Mouse (Mus musculus) kidney, adult 11 months (tissue): ENCODE measurements around the gene Mrpl16.

Experiments
- DNase-seq: peaks from one replicate; pipeline ENCODE4 v3.0.0; 2022

Gene Mrpl16

DNA sequence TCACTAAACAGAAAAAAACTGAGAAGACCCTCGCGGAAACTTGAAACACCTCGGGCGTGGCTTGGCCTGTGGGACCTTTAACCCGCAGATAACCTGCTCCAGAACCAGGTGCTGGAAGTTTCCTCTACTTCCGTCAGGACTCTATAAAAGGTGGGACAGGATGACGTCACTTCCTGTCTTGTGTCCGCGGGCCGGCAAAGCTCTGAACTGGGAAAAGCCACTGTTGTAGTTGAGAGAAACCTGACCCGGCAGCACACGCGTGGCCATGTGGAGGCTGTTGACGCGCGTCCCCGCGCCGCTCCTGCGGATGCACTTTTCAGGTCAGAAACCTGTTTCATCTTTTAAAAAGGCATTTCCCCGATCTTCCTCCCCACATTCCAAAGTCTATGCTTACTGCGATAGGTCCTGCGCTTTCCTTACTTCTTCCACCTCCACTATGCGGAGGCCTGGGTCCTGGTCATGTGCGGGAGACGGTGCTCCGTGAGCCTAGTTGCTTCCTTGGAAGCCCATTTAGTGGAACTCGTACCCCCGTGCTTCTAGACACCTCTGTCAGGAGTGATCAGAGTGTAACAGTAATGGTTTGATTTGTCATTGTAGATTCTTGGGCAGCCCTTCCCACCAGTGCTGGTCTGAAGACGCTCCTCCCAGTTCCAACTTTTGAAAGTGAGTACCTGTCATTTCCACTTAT lies at the start of gene Mrpl16:
Mrpl16 (plus strand) TSS at position 187 of the 688 bp plus-strand sequence.
- peak; percentile 87 for DNase-seq

DNA sequence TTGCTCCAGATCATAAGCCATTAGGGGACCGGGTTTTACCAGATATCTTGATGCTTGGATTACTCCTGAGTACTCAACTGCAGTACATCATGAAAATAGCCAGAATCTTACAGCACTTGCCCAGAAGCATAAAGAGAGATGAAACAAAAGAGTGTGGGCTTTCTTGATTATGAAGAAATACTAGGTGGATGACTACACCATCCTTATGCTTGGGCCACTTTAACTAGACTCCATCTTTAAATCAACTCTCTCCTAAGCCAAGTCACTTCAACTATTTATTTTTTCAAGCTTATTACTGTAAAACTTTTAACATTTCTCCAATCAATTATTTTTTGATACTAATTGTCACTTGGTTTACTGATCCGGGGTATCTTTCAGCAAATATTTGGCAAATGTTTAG lies 46.3 kb upstream of the Mrpl16 start:
- no peak for DNase-seq

DNA sequence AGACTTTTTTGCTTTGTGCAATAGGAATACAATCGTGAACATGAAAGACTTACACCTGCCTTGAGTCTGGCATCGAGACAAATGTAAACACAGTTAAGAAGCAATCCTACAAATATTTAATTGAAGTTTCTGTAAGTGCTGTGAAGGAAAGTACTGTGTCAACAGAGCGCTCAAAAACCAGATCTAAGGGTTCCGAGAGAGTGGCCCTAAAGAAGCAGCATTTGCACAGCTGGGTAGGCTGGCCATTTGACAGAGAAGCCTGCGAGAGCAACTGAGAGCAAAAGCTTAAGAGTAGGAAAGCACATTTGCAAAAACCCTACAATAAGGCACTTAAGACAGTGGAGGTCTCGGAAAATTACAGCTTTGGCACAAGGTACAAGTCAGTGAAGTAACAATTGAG lies 45.9 kb upstream of the Mrpl16 start:
- no peak for DNase-seq

DNA sequence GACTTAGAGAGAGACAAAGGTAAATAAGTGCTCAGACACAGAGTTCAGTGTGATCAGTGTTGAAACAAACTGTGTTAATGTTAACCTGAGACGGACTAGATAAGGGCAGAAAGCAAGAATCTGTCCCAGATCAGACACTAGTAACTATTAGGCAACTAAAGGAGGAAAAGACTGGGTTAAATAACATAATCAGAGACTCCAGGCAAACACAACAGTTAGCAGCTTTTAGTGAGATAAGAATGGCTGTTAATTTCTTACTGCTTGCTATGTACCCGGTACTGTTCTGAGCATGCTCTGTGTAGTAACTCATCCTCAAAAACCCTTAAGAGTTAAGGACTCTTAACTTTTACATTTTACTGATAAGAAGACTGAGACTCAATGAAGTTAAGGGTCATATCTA lies 44.3 kb upstream of the Mrpl16 start:
- no peak for DNase-seq

DNA sequence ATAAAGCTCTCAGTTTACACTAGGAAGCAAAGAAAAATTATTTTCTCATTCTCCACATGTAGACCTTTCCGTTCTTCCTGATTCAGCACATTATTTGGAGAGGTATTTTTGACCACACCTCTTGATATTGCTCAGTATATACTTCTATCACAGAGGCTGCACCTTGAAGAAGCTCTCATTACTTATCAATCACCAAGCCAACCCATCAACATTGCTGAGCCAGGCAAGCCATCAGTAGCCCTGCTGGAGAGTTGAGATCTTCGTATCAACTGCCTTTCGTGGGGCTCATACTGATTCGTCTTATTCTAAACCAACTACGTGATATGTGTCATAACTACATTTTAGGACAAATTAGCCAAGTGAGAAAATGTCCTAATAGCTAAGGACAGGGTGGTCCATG lies 42.9 kb upstream of the Mrpl16 start:
- no peak for DNase-seq

DNA sequence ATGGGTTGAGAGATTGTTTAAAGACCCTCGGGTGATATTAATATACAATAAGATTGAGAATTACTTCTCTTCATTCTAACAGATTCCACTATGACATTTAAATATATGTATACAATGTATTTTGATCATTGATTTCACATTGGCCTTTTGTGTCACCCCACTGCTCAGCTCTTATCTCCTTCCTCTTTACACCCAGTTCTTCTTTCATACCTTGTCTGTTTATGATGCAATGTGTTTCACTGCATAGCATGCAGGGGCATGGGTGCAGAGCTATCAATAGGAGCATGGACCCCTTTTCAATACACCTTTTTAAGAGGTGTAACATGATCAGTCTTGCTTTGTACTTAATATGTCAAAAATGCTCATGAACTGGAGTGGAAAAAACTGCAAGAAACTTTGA lies 39.9 kb upstream of the Mrpl16 start:
- no peak for DNase-seq

DNA sequence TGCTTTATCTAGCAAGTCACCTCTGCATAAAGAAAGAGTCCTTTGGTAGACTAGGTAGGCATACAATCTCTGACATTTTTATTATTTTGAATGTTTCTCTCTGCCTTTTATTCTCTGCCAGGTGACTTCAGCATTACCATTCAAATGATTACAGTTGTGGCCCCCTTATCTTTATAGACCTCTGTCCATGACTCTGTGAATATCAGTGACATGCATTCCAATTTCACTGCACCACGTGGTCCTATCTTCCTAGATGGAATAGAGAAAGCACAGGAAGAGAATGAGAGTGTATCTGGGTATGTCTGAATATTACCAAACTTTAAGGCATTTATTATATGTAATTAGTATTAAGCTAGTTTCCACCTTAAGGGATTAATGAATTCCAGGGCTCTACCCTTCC lies 33.7 kb upstream of the Mrpl16 start:
- DNase-seq: no peak

DNA sequence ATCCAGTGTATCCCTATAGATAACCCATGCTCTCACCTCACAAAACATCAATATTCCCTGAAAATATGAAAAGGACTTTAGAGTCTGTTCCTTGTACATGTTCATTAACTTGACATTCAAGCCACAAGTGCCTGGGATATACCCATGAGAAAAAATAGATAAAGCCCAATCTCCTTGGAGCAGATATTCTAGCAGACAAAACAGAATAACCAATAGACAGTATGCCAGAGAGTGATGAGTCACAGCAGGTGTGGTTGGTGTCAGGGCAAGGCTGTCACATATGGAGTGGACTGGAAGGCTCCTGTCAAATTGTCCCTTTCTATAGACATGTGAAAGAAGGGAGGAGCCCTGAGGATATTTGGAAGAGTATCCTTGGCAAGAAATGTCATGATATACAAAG lies 24.5 kb upstream of the Mrpl16 start:
- DNase-seq: no peak

DNA sequence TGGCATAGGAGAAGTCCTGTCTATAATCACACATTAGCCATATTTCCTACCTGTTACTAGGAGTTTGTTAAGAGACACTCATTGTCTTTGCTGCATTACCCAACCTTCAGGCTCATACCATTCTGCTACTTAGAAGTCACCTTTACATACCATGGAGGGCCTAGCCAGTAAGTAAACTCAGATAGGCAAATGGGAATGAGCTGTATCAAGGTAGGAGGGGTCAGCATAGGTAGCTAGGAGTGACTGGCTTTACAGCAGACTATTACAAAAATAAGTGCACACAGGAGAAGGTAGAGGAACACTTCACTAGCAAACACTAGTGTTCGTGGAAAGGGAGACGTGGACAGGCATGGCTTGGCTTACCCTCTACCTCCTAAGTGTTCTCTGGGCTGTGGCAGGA lies 22.9 kb upstream of the Mrpl16 start, which contains the start of gene Gif:
Gif (plus strand) TSS at position 257 of the 400 bp plus-strand sequence.
- no peak for DNase-seq

DNA sequence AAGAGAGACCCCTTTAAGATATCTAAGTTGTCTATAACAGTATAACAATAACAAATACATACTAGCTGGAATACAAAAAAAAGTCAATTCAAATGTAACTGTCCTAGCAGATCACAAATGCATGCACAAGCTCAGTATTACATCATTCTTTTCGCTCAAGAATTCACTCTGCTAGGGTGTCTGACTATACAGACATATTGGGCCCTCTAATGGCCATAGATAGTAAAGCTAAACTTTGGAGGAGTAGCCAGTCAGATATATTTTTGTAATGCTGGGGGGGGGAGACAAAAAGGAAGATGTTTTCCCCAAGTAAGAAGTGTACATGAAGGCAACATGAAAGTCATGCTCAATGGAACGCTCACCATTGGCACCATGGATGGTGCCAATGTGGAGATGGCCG lies 5.1 kb upstream of the Mrpl16 start:
- no peak for DNase-seq

DNA sequence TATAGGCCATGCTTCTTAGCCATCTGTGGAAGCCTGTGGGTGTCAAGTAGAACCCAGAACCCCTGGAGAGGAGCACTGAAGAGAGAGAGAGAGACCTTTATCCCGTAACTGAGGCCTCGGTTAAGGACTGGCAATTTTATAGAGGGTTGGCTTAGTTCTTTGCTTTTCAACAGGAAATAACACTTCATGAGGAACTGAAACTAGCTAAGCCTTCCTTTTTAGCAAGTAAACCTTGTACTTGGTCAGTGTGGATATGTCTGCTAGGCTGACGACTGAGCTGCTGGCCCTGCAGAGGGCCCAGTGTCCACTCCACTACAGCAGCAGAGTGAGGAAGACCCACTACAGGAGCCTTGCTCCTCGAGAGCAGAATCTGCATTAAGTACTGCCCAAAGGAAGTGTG lies 3.8 kb upstream of the Mrpl16 start:
- no peak for DNase-seq

DNA sequence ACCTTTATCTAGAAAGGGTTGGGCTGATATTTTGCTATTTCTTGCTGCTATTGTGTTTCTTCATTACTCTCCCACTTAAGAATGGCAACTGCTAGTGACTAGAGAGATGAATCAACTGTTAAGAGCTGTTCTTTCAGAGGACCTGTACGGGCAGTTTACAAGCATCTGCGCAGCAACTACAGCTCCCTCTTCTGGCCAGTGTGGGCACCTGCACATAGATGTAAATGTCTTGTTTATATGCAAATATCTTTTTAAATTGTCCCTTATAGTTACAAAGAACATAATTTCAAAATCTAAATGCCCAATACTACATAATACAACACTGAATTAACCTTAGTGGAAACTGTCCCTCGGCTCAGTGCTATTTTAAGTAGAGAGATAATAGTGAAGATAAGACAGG lies 2.0 kb upstream of the Mrpl16 start:
- no peak for DNase-seq

DNA sequence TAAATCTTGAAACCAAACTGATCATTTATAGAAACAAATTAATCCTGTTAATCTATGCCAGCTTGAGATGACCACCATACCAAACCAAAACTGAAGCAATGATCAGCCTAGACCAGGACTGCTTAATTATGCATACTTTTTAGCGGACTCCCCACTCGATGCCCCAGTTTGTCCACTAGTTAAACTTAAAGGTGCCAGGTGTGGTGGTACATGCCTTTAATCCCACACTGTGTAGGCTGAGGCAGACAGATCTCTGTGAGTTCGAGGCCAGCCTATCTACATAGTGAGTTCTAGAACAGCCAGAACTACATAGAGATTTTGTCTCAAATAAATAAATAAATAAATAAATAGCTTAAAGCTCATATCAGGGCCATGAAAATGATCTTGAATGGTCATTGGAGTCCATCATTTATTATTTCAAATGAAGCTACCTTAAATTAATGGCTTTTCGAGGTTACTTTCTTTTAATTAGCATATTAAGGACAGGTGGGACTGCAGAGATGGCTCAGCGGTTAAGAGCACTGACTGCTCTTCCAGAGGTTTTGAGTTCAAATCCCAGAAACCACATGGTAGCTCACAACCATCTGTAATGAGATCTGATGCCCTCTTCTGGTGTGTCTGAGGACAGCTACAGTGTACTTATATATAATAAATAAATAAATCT lies 802 bp upstream of the Mrpl16 start:
- no peak for DNase-seq

DNA sequence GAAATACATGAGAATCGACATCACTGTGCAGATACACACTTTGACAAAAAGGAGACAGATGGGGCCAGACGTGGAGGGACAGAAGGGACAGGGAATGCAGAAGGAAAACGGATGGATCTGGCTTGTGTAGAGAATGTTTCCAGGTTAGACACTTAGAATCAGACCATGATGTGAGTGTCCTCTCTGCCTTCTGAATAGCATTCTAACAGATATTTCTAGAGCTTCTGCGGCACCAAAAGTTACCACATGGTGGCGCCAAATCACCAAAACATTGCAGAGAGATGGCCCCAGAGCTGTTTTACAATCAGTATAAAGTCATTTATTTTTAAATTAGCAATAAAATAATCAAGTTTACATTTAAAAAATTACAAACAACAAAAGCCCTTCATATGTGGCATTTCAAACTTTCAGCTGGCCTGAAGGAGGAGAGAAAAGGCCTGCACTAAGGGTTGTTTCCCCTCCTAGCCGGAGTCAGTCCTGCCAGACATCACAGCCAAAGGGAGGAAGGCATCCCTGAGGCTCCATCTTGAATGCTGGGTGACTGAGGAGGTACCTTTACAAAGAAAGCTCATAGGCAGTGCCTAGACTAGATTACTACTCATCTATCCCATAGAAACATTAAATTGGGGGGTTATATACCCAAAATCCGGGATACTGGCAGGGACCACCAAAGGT lies 7.1 kb downstream of the Mrpl16 start:
- DNase-seq: peak; percentile 31

DNA sequence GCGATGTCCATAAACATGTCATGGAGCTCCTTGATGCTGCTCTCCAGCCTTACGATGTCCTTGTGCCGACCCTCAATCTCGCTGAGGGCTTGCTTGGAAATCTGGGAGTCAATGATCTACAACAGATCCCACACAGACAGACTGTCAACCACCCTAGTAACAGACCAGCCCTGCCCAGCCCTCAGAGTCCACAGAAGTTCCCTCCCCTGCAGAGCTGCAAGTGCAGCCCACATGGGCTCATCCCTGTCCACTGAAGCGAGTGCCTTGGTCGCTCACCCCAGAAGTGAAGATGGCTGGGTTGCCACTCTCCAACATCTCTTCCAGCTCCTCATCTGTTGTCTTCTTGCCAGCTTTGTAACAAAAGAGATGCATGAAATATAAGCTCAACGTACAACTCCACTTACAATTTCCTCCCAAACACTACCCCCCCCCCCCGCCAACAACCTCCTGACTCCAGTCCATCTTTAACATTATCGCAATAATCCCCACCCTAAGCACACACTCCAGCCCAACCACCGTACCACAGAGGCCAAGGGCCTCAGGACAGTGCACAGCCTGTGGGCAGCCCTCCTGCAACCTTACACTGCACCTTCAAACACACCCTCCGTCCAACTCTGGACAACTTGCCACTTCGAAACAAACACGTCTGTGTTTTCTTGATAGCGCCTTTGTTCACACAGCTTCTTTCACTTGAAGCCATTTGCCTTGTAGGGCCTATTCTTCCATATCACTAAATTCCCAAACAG lies 15.4 kb downstream of the Mrpl16 start:
- DNase-seq: no peak

DNA sequence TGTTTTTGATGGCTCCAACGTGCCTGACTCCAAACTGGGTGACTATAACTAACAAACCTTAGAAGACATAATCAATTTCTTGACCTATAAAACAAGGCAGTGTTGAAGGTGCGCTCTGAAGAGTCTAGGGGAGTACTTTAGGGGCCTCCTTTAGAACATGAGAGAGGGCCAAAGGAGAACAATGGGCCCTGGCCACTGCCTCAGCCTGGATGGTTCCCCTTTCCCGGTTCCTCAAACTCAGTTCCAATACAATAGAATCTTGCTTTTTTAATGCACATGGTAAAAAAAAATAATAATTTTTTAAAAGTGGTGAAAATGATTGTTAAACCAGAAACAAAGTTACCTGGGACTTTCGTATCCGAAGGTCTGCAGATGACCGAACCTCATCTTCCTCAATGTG lies 17.6 kb downstream of the Mrpl16 start:
- no peak for DNase-seq

DNA sequence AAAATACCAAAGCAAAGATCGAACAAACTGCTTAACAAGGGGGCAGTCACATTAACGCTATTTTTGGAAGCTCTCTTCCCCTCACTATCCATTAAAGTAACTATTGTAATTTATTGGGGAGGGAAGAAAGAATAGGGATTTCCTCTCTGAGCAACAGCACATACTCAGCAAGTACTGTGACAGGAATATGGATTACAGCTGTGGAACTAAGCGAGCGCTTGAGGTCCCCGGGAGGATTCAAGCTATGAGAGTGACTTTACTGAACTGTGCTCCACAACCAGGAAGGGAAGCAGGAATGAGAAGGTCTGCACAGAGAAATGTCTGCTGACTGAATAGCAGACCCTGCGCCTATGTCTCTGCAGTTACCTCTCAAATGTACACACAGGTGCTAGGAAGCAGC lies 18.7 kb downstream of the Mrpl16 start:
- no peak for DNase-seq

DNA sequence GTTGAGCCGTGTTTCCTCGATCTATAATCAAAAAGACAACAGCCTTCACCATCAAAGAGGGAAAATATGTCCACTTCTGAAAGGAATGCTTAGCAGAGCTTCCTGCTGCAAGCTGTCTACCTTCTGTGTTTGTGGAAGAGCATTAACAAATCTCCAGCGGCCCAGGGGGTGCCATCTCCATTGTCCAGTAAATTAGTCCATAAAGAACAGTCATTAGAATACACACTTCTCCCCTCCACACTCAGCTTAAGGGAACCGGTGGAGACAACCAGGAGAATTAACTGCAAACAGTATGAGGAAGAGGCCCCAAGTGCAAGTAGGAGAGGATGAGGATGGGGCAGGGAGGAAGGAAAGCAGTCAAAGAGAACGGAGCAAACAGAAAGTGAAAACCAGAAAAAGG lies 21.6 kb downstream of the Mrpl16 start:
- no peak for DNase-seq

DNA sequence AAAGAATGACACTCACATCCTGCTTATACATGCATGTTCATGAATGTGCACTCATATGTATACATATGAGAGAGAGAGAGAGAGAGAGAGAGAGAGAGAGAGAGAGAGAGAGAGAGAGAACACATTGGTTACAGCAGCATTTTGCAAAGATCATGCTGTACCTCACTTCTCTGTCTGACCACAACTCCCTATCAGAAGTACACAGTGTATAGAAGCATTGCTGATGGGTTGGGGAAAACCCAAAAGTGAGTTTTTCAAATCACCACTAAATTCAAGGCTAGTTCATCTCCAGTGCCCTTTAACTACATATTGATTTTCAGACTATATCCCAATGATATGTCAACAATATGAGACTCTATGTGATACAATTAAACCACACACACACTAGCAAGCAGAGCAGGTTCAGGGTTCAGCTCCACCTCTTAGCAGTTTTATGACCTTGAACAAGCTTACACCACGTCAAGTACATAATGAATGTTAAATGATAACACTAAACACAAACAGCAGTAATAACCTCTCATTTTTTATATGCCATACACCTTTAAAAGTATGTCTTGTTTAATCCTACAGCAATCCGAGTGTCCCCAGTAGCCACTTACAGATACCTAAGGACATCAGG lies 23.7 kb downstream of the Mrpl16 start:
- DNase-seq: no peak

DNA sequence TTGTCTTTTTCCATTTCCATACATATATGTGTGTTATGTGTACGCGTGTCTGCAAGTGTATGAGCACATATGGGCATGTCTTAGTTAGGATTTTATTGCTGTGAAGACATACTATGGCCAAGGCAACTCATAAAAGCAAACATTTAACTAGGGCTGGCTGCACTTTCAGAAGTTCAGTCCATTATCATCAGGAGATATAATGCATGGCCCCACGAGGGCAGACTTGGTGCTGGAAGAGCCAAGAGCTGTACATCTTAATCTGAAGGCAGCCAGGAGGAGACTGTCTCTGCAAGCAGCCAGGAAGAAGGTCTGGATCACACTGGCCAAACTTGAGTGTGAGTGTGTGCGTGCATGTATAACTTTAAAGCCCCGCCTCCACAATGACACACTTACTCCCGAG lies 24.3 kb downstream of the Mrpl16 start:
- no peak for DNase-seq

DNA sequence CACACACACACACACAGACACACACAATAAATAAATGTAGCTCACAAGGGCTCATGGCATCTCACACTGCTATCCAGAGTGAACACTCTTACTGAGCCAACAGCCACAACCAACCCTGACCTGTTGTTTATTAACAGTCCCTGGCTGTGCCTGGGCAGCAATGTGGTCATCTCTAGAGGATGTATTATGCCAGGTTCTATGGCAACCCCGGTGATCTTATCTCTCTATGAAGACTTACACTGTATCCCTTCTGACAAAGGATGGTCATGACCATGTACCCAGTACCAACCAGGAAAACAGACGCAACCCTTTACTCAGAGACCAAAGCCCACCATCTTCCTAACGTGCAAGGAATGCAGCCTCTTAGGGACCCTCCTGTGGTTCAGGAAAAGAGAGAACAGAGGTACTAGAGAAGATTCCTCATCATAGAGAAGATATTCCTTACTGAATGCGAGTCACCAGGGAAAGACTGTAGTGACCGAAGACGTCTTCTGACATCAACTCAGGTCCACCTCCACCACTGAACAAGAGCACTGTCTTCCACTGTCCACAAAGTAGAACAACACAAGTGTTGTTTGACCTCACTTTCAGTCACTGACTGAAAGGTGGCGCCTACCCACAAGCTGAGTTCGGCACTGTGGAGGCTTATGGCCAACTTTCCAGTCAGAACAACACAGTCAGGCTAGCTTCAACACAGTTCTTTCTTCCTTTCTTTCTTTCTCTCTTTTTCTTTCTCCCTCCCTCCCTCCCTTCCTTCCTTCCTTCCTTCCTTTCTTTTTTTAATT lies 30.5 kb downstream of the Mrpl16 start:
- no peak for DNase-seq

DNA sequence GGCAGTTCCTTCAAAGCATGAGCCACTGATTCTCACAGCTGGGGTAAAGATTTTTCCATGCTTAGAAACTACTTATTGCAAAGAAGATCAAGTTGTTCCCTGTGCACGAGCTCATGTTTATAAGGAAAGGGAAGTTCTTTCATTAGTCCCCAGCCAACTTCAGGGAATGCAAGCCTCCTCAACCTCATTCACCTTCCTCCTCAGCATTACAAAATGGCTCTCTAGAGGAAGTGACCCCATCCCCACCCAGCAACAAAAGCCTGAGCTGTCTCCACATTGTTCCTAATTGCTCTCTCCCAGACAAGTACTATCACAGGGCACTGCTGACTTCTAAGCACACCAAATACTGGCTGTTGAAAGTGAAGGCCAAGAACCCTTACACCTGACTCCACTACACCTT lies 34.2 kb downstream of the Mrpl16 start:
- no peak for DNase-seq
